Mouse (Mus musculus) midbrain, embryonic 10.5 days (tissue): ENCODE measurements around the gene 1700020D05Rik. TPM values are rescaled to one million over a fixed set of nuclear protein-coding genes. Genes with fewer than 3 reads are reported as not detected.

Source experiments
- polyA plus RNA-seq: library from polyadenylated mRNA; unstranded; fragments of >200 nt; fragmentation: Nextera tagmentation; extraction: Ambion mirVana; gene quantifications from 2 replicates; pipeline ENCODE4 v1.2.1, GENCODE M21; 2016

Gene 1700020D05Rik
- polyA plus RNA-seq, 1 experiment from 2014 or later, result not detected

Other genes with a start within 250 kb of the 1700020D05Rik start
- 21.3 and 23.7 TPM in 2 replicates for gene Pacs1, start 230.7 kb downstream of the 1700020D05Rik start, polyA plus RNA-seq
- gene Sf3b2, start 208.3 kb downstream of the 1700020D05Rik start, polyA plus RNA-seq, result 468 and 500 TPM in 2 replicates
- 10.8 and 15.4 TPM in 2 replicates for gene Gal3st3, start 205.5 kb downstream of the 1700020D05Rik start, polyA plus RNA-seq
- not detected in 2 replicates for gene Catsper1, start 168.0 kb downstream of the 1700020D05Rik start, polyA plus RNA-seq
- 0.67 TPM in 1 of 2 replicates, not detected in the other for gene Cst6, start 154.2 kb downstream of the 1700020D05Rik start, polyA plus RNA-seq
- 86.9 and 89.4 TPM in 2 replicates for gene Eif1ad, start 137.0 kb downstream of the 1700020D05Rik start, polyA plus RNA-seq
- 575 and 616 TPM in 2 replicates for gene Banf1, start 136.6 kb downstream of the 1700020D05Rik start, polyA plus RNA-seq
- gene Sart1, start 115.1 kb downstream of the 1700020D05Rik start, polyA plus RNA-seq, result 88.2 and 96.2 TPM in 2 replicates
- gene Tsga10ip, start 101.3 kb downstream of the 1700020D05Rik start, polyA plus RNA-seq, result 0.39 TPM in 1 of 2 replicates, not detected in the other
- 221 and 228 TPM in 2 replicates for gene Drap1, start 78.8 kb downstream of the 1700020D05Rik start, polyA plus RNA-seq
- 45.1 and 48.5 TPM in 2 replicates for gene AI837181, start 78.6 kb downstream of the 1700020D05Rik start, polyA plus RNA-seq
- not detected in 2 replicates for gene Fosl1, start 56.2 kb downstream of the 1700020D05Rik start, polyA plus RNA-seq
- 5.5 and 6.0 TPM in 2 replicates for gene Ccdc85b, start 45.9 kb downstream of the 1700020D05Rik start, polyA plus RNA-seq
- 98.0 and 111 TPM in 2 replicates for gene Fibp, start 43.2 kb downstream of the 1700020D05Rik start, polyA plus RNA-seq
- gene Ctsw, start 35.3 kb downstream of the 1700020D05Rik start, polyA plus RNA-seq, result 1.7 and 2.7 TPM in 2 replicates
- gene Efemp2, start 29.8 kb downstream of the 1700020D05Rik start, polyA plus RNA-seq, result 67.6 and 69.1 TPM in 2 replicates
- 41.3 and 47.0 TPM in 2 replicates for gene Mus81, start 15.4 kb downstream of the 1700020D05Rik start, polyA plus RNA-seq
- gene Cfl1, start 13.3 kb downstream of the 1700020D05Rik start, polyA plus RNA-seq, result 3,131 and 3,331 TPM in 2 replicates
- gene Snx32, start 6.8 kb upstream of the 1700020D05Rik start, polyA plus RNA-seq, result 9.6 and 15.3 TPM in 2 replicates
- 0.16 and 0.29 TPM in 2 replicates for gene Ovol1, start 56.9 kb upstream of the 1700020D05Rik start, polyA plus RNA-seq
- 1.6 and 2.3 TPM in 2 replicates for gene Ap5b1, start 64.2 kb upstream of the 1700020D05Rik start, polyA plus RNA-seq
- 186 and 200 TPM in 2 replicates for gene Rnaseh2c, start 98.1 kb upstream of the 1700020D05Rik start, polyA plus RNA-seq
- gene Kat5, start 106.5 kb upstream of the 1700020D05Rik start, polyA plus RNA-seq, result 65.6 and 74.8 TPM in 2 replicates
- gene Rela, start 133.7 kb upstream of the 1700020D05Rik start, polyA plus RNA-seq, result 28.7 and 31.2 TPM in 2 replicates
- gene Sipa1, start 159.9 kb upstream of the 1700020D05Rik start, polyA plus RNA-seq, result 22.3 and 22.9 TPM in 2 replicates
- gene Map3k11, start 185.0 kb upstream of the 1700020D05Rik start, polyA plus RNA-seq, result 28.7 and 29.9 TPM in 2 replicates
- gene Pcnx3, start 185.1 kb upstream of the 1700020D05Rik start, polyA plus RNA-seq, result 22.8 and 25.6 TPM in 2 replicates
- 0.20 TPM in 1 of 2 replicates, not detected in the other for gene Kcnk7, start 200.6 kb upstream of the 1700020D05Rik start, polyA plus RNA-seq
- gene Ehbp1l1, start 222.5 kb upstream of the 1700020D05Rik start, polyA plus RNA-seq, result 9.3 and 9.5 TPM in 2 replicates
- gene Fam89b, start 225.9 kb upstream of the 1700020D05Rik start, polyA plus RNA-seq, result 141 and 160 TPM in 2 replicates
- gene Ltbp3, start 237.1 kb upstream of the 1700020D05Rik start, polyA plus RNA-seq, result 2.9 and 3.1 TPM in 2 replicates